Mouse (Mus musculus) lung, adult 2 months (tissue): ENCODE results near the gene Irak4.

Experiments used
- CTCF ChIP-seq: fragments of 200-500 bp; IDR thresholded peaks from 2 replicates; pipeline ENCODE4 v1.5.1; 2011; ENCODE audit warnings: mild to moderate bottlenecking, low read length, control low read depth; ENCODE audit not compliant: insufficient read depth
- POLR2A ChIP-seq: fragments of 200-500 bp; IDR thresholded peaks from 2 replicates; pipeline ENCODE4 v1.6.1; 2011; ENCODE audit warnings: low read depth, mild to moderate bottlenecking, control low read depth, low read length, borderline replicate concordance; ENCODE audit errors: extremely low read depth

DNA sequence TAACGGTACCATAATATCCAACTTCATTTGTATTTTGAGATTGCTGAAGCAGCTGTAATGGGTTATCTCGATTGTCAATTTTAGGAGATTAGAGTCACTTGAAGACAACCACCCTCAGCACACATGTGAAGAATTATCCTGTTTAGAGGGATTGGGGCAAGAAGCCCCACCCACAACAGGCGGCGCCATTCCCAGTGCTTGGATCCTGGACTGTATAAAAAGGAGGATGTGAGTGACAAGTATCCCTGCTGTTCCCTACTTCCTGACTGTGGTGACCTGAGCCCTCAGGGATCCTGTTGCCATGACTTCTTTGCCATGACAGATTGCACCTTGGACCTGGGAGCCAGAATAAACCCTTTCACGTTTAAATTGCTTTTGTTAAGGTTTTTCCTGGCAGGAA, 22.5 kb upstream of the Irak4 start:
- TF ChIP-seq CTCF (no peak), POLR2A (no peak)
